ENCODE assay signal across 24 mouse cellular contexts in genomic region chr6:110296549-110296948, GRCm38 (mm10).
DNase-seq lines count a peak whose midpoint lies in the region; TF ChIP-seq lines count a peak whose summit lies in the region.
"Had no signal": no experiment of that assay in that cellular context is flagged by ENCODE, and none has a peak within 500 bp of the region (broad histone marks: within the 10 kb centered on the region; RNA-seq: fewer than 3 reads in every experiment).

No protein-coding gene starts in this region.

- H3K27ac ChIP-seq in left cerebral cortex, adult 2 months: no peak overlapping the region
- H3K27ac ChIP-seq: embryonic facial prominence, embryonic 10.5 days; embryonic facial prominence, embryonic 13.5 days; forebrain, embryonic 12.5 days; forebrain, embryonic 15.5 days; heart, adult 2 months; hindbrain, embryonic 10.5 days; hindbrain, embryonic 13.5 days; intestine, embryonic 15.5 days had no signal

- H3K4me3 ChIP-seq in left cerebral cortex, adult 2 months: no peak overlapping the region
- H3K4me3 ChIP-seq: embryonic facial prominence, embryonic 10.5 days; embryonic facial prominence, embryonic 13.5 days; erythroblast, embryonic 14.5 days; forebrain, embryonic 12.5 days; forebrain, embryonic 15.5 days; heart, adult 2 months; hindbrain, embryonic 10.5 days; hindbrain, embryonic 13.5 days; intestine, embryonic 15.5 days had no signal

- intact Hi-C loops in left cerebral cortex, postnatal 36 days (cut with DNase I): no loop called here
- intact Hi-C loops in left cerebral cortex, adult 2 months (cut with DNase I): no loop called here

- peak; percentile 24 to 34 for DNase-seq in cerebellum, postnatal 10 days
- DNase-seq in cerebellum, adult 9-10 months: no peak
- peak; percentile 5 to 16 for DNase-seq in frontal cortex, adult 2 months (ENCODE audit: extremely low spot score in 1 of 2, low spot score in 1 of 2)
- no peak for DNase-seq in frontal cortex, postnatal 10 days (ENCODE audit: low spot score in 2 of 2)
- peak; percentile 4 for DNase-seq in left cerebral cortex, postnatal 36 days (ENCODE audit: low spot score in 2 of 2)
- DNase-seq in left cerebral cortex, adult 2 months (ENCODE audit: extremely low spot score in 1 of 2, low spot score in 2 of 2): no peak
- peak; percentile 3 for DNase-seq in urinary bladder, postnatal 14 days (ENCODE audit: low spot score)
- no peak for DNase-seq in urinary bladder, postnatal 10 days (ENCODE audit: low spot score)
- DNase-seq: adrenal gland, adult 8-10 months; adrenal gland, postnatal 25 days; cerebellum, adult 2 months; cerebellum, postnatal 25 days; gastrocnemius, postnatal 10 days; gastrocnemius, postnatal 36 days; heart, adult 2 months; heart, postnatal 36 days had no signal

- TF ChIP-seq CTCF in left cerebral cortex, adult 2 months (IDR thresholded peaks at IDR 0.05): no peak

Comparison
In these comparisons a context has a peak if more than half of its experiments do, and no peak if none do; other contexts are left out.
1. DNase-seq: peak in cerebellum, postnatal 10 days (2 of 2), frontal cortex, adult 2 months (2 of 2), left cerebral cortex, postnatal 36 days (2 of 2) and urinary bladder, postnatal 14 days (single experiment); none in cerebellum, adult 9-10 months (single experiment), frontal cortex, postnatal 10 days (0 of 2), left cerebral cortex, adult 2 months (0 of 2) and urinary bladder, postnatal 10 days (single experiment).